Mouse (Mus musculus): ENCODE data around the gene Kdm7a. TPM values are rescaled to one million over a fixed set of nuclear protein-coding genes. Genes with fewer than 3 reads are reported as not detected.

Kdm7a gene
- polyA plus RNA-seq, 1 experiment = 4.0 TPM

DNA sequence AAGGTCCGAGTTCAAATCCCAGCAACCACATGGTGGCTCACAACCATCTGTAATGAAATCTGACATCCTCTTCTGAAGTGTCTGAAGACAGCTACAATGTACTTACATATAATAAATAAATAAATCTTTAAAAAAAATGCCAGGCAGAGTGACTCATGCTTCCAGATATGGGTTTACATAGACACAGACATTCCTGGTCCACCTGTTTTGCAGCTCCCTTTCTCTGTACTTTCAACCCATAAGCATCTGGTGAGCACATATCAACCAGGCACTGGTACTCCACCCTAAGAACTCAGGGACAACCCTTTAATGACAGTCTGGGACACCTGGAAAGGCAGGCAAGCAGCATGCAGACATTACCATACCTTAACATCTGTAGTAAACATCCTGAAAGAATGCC is 91.2 kb downstream of the Kdm7a start:
- WGBS = 89% methylated on average over 1 of the region's 1 CpGs
- Histone ChIP-seq H3K4me3 (replicated peaks; ENCODE audit: extremely low read depth, low read depth, low read length) (no peak overlapping the region), H3K4me1 (ENCODE audit: control insufficient read depth, insufficient read depth, low read length) (peaks cover 16% of the 10 kb centered on the region)
- DNase-seq = no peak
- TF ChIP-seq POLR2A (IDR thresholded peaks at IDR 0.05; ENCODE audit: borderline replicate concordance, extremely low read depth, low read depth, low read length) = no peak
- TF ChIP-seq CTCF (IDR thresholded peaks at IDR 0.05; ENCODE audit: insufficient read depth, low read length) = no peak

DNA sequence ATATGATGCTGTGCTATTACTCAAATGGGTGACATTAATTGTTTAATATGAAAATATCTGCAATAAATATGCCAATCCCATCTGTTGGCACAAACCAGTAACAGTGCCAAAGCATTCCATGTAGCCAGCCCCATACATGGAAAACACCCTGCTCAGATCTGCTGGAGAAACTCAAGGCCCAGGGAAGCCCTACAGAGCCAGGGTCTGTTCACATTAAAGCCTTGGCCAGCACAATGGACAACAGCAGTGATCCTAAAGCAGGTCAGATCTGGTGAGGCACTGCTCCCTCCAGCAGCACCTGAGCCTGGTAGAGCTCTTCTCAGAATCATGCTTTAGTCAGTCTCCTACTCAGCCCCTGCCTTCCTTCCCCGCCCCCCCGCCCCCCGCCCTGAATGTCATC is 93.4 kb downstream of the Kdm7a start:
- TF ChIP-seq POLR2A (IDR thresholded peaks at IDR 0.05; ENCODE audit: borderline replicate concordance, extremely low read depth, low read depth, low read length) (no peak), CTCF (IDR thresholded peaks at IDR 0.05; ENCODE audit: insufficient read depth, low read length) (no peak)
- Histone ChIP-seq H3K4me1 (ENCODE audit: control insufficient read depth, insufficient read depth, low read length) (peaks cover 16% of the 10 kb centered on the region), H3K4me3 (replicated peaks; ENCODE audit: extremely low read depth, low read depth, low read length) (no peak overlapping the region)
- WGBS = 91% methylated on average over 3 of the region's 3 CpGs
- no peak for DNase-seq

DNA sequence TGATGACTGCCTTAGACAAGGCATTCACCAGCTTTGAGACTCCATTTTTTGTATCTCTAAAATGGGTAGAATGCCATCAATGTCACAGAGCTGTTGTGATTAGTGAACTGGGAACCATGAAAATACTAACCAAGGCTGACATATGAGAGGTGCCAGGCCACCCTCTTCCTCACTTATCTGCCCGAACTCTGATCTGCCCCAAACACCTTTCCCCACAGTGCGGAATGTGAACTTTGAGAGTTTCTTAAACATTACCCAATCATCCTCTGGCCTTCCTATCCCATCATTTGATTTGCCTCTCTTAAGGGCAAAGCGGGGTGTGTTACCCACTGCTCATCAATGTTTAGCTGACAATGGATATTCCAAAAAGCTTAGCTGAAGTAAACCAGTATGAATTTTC is 93.9 kb downstream of the Kdm7a start:
- DNase-seq = no peak
- TF ChIP-seq CTCF (IDR thresholded peaks at IDR 0.05; ENCODE audit: insufficient read depth, low read length) (no peak), POLR2A (IDR thresholded peaks at IDR 0.05; ENCODE audit: borderline replicate concordance, extremely low read depth, low read depth, low read length) (no peak)
- H3K4me1 ChIP-seq (ENCODE audit: control insufficient read depth, insufficient read depth, low read length) = peaks cover 16% of the 10 kb centered on the region
- H3K4me3 ChIP-seq (replicated peaks; ENCODE audit: extremely low read depth, low read depth, low read length) = no peak overlapping the region
- WGBS = 93% methylated on average over 3 of the region's 3 CpGs

DNA sequence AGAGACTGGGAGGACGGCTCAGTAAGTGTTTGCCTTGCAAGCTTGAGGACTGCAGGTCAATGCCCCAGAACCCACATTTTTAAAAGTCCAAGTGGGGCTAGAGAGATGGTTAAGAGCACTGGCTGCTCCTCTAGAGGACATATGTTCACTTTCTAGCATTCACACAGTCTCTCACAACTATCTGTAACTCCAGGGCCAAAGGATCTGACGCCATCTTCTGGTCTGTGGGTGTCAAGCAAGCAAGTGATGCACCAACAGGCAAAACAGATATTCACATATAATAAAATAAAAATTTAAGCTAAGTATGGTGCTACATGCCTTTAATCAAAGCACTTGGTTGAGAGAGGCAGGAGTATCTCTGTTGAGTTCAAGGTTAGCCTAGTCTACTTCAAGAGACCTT is 99.8 kb downstream of the Kdm7a start:
- 67% methylated on average over 2 of the region's 2 CpGs for WGBS
- no peak for DNase-seq
- no peak for TF ChIP-seq POLR2A (IDR thresholded peaks at IDR 0.05; ENCODE audit: borderline replicate concordance, extremely low read depth, low read depth, low read length)
- TF ChIP-seq CTCF (IDR thresholded peaks at IDR 0.05; ENCODE audit: insufficient read depth, low read length) = peak; percentile 12; the same call in 1 of the 2 replicates
- H3K4me1 ChIP-seq (ENCODE audit: control insufficient read depth, insufficient read depth, low read length) = no peaks in the 10 kb centered on the region
- H3K4me3 ChIP-seq (replicated peaks; ENCODE audit: extremely low read depth, low read depth, low read length) = no peak overlapping the region

DNA sequence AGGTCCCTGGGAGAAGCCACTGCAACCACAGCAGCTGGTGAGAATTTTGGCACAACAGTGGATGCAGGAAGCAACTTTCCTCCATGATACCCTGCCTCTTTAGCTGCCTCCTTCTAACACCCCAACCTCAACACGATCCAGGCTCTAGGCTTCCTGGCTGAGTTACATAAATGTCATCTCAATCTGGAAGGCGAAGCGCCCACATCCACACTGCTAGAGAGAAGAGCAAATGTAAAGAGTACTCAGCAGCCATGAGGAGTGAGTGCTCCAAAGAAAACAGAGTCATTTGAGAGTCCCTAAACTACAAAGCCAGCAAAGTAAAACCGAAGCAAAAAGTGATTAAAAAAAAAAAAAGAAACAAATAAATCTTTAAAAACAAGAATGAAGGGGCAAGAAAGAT is 102.0 kb downstream of the Kdm7a start:
- H3K4me1 ChIP-seq (ENCODE audit: control insufficient read depth, insufficient read depth, low read length) = no peaks in the 10 kb centered on the region
- TF ChIP-seq CTCF (IDR thresholded peaks at IDR 0.05; ENCODE audit: insufficient read depth, low read length) (no peak), POLR2A (IDR thresholded peaks at IDR 0.05; ENCODE audit: borderline replicate concordance, extremely low read depth, low read depth, low read length) (no peak)
- no peak overlapping the region for H3K4me3 ChIP-seq (replicated peaks; ENCODE audit: extremely low read depth, low read depth, low read length)
- WGBS = 73% methylated on average over 4 of the region's 4 CpGs
- no peak for DNase-seq

Other genes starting within 250 kb of the Kdm7a start
- gene Parp12, start 88.4 kb downstream of the Kdm7a start, polyA plus RNA-seq (2012; rRNA removed) = 46.7 and 51.8 TPM in 2 replicates
- gene Slc37a3, start 170.9 kb upstream of the Kdm7a start, polyA plus RNA-seq (2012; rRNA removed) = 13.7 and 21.1 TPM in 2 replicates
- gene Rab19, start 174.4 kb upstream of the Kdm7a start, polyA plus RNA-seq (2012; rRNA removed) = 3.6 and 5.2 TPM in 2 replicates
- 35.8 TPM in 2 replicates for gene Mkrn1, start 213.7 kb upstream of the Kdm7a start, polyA plus RNA-seq (2012; rRNA removed)